Mouse (Mus musculus) liver, embryonic 15.5 days (tissue): Measurements from ENCODE around the gene Olfr1509. TPM values are rescaled to one million over a fixed set of nuclear protein-coding genes. Genes with fewer than 3 reads are reported as not detected.
"Not testable (repeated sequence)": the region's sequence is repeated elsewhere in the genome, so short reads cannot be mapped to it uniquely, and the experiment has no call there.

Experiments used
- ATAC-seq: fragments of 200-750 bp; cut with Nextera tagmentation; 2 replicates; pipeline ENCODE4 v1.8.0; 2017; ENCODE audit warnings: moderate number of reproducible peaks, mild to moderate bottlenecking, moderate library complexity; ENCODE audit not compliant: insufficient read depth
- H3K27ac ChIP-seq: fragments of 300-500 bp; sonication (generic); replicated peaks from 2 replicates; pipeline ENCODE4 v1.5.1; 2015; ENCODE audit warnings: mild to moderate bottlenecking, inconsistent platforms
- H3K27me3 ChIP-seq: fragments of 300-500 bp; sonication (generic); 2 replicates; pipeline ENCODE4 v1.6.1; 2015; ENCODE audit warnings: mild to moderate bottlenecking, inconsistent platforms
- H3K36me3 ChIP-seq: fragments of 300-500 bp; sonication (generic); replicated peaks from 2 replicates; pipeline ENCODE4 v1.6.1; 2015; ENCODE audit warnings: moderate library complexity, mild to moderate bottlenecking, inconsistent platforms
- H3K4me1 ChIP-seq: fragments of 300-500 bp; sonication (generic); replicated peaks from 2 replicates; pipeline ENCODE4 v1.6.1; 2015; ENCODE audit warnings: inconsistent platforms
- H3K4me2 ChIP-seq: fragments of 300-500 bp; sonication (generic); 2 replicates; pipeline ENCODE4 v1.6.1; 2015; ENCODE audit warnings: moderate library complexity, mild to moderate bottlenecking, inconsistent platforms
- H3K4me3 ChIP-seq: fragments of 300-500 bp; sonication (generic); replicated peaks from 2 replicates; pipeline ENCODE4 v1.5.1; 2015; ENCODE audit warnings: mild to moderate bottlenecking, inconsistent platforms
- H3K9ac ChIP-seq: fragments of 300-500 bp; sonication (generic); 2 replicates; pipeline ENCODE4 v1.6.1; 2015; ENCODE audit warnings: moderate library complexity, mild to moderate bottlenecking, inconsistent platforms
- H3K9me3 ChIP-seq: fragments of 300-500 bp; sonication (generic); replicated peaks from 2 replicates; pipeline ENCODE4 v1.6.1; 2016; ENCODE audit warnings: inconsistent platforms
- WGBS: fragments of 180-500 bp; shearing (Covaris S2); methylation state at CpG from one replicate; pipeline ENCODE4 v1.1.7; 2015; ENCODE audit warnings: mixed read lengths; ENCODE audit not compliant: insufficient replicate concordance; 5-methylcytosine and 5-hydroxymethylcytosine counted together
- polyA plus RNA-seq: library from polyadenylated mRNA; unstranded; fragments of >200 nt; fragmentation: Nextera tagmentation; extraction: Ambion mirVana; gene quantifications from 2 replicates; pipeline ENCODE4 v1.2.1, GENCODE M21; 2015

The Olfr1509 gene
- polyA plus RNA-seq: not detected in 2 replicates

DNA sequence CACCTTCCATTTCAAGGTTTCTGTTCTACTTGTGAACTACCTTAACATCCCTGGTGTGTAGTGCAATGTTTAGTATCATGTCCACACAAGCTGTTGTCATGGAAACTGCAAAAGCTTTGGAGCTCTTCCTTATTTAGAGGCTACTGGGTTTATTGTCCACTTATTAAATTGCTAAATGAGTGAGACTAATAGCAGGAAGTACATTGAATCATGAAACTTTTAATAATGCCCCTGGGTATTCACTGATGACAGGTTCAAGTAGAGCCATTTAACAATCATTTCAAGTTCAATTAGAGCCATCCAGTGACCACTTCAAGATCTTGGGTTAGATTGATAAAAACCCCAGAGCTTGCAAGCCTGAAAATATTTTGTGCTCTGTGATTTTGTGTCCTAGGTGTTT is at the start of gene Olfr1509:
TSS of gene Olfr1509 (plus strand) at position 301 of the 400 bp plus-strand sequence.
- no peak for ATAC-seq

DNA sequence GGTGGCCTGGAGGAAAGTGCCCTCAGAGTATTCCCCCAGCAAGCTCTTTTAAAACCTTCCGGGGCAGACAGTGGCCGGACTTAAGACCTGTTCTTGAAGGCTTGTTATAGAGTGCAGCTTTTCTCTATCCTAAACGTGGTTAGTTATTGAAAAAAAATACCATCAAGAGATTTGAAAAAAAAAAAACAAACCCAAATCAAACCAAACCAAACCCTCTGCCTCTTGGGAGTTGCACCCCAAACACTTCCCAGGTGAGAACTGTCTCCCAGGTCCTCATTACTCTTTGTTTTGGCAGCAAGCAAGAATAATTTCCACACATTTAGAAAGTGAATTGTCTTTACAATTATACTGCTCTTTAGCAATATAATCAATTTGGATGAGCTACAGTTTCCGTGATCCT is 45.5 kb upstream of the Olfr1509 start, which contains the start of gene Olfr1511:
TSS of gene Olfr1511 (minus strand) at position 101 of the 400 bp plus-strand sequence.
- no peaks in the 10 kb centered on the region for H3K27me3 ChIP-seq
- H3K4me3 ChIP-seq: no peak within 1 kb of the TSS
- H3K9ac ChIP-seq: no peak within 1 kb of the TSS
- H3K36me3 ChIP-seq: no peaks in the 10 kb centered on the region
- ATAC-seq: no peak
- H3K4me2 ChIP-seq: no peak within 1 kb of the TSS
- WGBS: 59% methylated on average over 4 of the region's 4 CpGs
- H3K9me3 ChIP-seq: no peaks in the 10 kb centered on the region
- no peaks in the 10 kb centered on the region for H3K4me1 ChIP-seq
- H3K27ac ChIP-seq: no peak within 1 kb of the TSS

More for the DNA sequence above, at the start of gene Olfr1509:
- Histone ChIP-seq H3K27ac (no peak within 1 kb of the TSS), H3K9ac (no peak within 1 kb of the TSS), H3K36me3 (no peaks in the 10 kb centered on the region), H3K4me3 (no peak within 1 kb of the TSS), H3K9me3 (no peaks in the 10 kb centered on the region), H3K4me2 (no peak within 1 kb of the TSS), H3K27me3 (no peaks in the 10 kb centered on the region), H3K4me1 (no peaks in the 10 kb centered on the region)

DNA sequence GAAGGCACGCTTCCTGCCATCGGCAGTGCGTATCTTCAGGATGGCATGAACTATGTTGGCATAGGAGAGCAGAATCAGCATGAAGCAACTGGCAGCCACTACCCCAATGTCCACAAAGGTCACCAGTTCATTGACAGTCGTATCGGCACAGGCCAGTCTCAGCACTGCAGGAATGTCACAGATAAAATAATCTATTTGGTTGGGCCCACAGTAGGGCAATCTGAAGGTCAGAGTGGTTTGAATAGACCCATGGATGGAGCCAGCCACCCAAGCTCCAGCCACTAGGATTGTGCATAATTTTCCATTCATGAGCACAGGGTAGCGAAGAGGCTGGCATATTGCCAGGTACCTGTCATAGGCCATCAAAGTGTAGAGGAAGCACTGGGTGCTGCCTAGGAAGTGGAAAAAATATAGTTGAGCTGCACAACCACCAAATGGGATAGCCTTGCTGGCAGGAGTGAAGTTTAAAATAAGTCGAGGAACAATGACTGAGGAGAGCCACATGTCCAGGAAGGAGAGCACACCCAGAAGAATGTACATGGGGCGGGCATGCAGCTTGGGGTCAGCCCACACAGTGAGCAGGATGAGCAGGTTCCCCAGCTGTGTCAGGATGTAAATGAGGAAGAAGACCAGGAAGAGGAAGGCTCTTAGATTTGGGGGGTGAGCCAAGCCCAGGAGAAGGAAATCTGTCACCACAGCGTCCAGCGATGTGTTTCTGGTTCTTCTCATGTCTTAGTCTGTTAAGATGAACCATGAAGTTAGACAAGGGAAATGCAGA is 32.5 kb upstream of the Olfr1509 start:
- not testable (repeated sequence) for H3K36me3 ChIP-seq, H3K9ac ChIP-seq, ATAC-seq, H3K4me1 ChIP-seq, H3K27me3 ChIP-seq, H3K27ac ChIP-seq, H3K4me3 ChIP-seq, H3K4me2 ChIP-seq, H3K9me3 ChIP-seq
- 50% methylated on average over 7 of the region's 10 CpGs for WGBS

DNA sequence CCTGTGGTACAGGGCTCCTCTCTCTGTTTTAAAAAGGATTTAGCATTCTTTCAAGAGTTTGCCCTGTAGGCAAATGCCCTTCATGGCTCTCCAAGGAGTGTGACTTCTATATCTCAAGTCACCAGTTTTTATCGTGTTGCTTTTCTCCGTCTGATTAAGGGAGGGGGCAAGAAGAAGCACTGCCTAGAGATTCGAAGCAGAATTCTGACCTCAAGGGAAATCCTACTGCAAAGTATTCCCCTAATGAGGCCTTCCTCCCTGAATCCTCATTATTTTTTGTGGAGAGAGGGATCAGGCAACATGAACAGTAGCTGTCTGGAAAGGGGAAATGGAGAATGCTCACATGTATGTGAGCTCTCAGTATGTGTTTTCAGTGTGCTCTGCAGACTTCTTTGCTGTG is 28.5 kb upstream of the Olfr1509 start, which contains the start of gene Olfr1510:
TSS of gene Olfr1510 (minus strand) at position 101 of the 400 bp plus-strand sequence.
- no peaks in the 10 kb centered on the region for H3K9me3 ChIP-seq
- WGBS: 74% methylated on average over 3 of the region's 3 CpGs
- no peak for ATAC-seq

DNA sequence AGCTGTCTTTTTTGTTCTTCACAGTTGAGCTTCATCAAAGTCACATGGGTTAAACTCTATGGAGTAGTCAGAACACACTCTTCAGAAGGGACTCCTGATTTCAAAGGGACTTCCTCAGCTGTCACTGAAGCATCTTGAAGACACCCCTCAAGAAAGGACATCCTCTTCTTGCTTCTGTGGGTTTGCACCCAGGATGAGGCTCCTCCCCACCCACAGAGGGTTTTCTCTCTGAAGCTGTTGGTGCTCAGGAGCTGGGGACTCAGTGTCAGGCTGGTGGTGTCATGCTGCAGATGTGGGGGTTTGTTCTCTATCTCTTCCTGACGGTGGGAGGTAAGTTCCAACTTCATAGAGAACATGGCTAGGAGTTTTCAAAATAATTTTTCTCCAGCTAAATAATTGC is 15.1 kb upstream of the Olfr1509 start:
- Histone ChIP-seq H3K9me3 (no peaks in the 10 kb centered on the region), H3K27ac (no peak overlapping the region), H3K36me3 (no peaks in the 10 kb centered on the region), H3K9ac (no peak overlapping the region), H3K4me2 (no peak overlapping the region), H3K27me3 (no peaks in the 10 kb centered on the region), H3K4me3 (no peak overlapping the region), H3K4me1 (no peaks in the 10 kb centered on the region)
- 59% methylated on average over 1 of the region's 1 CpGs for WGBS
- ATAC-seq: no peak

More for the DNA sequence above, 28.5 kb upstream of the Olfr1509 start, which contains the start of gene Olfr1510:
- no peak within 1 kb of the TSS for H3K4me2 ChIP-seq
- no peak within 1 kb of the TSS for H3K27ac ChIP-seq
- no peaks in the 10 kb centered on the region for H3K36me3 ChIP-seq
- H3K27me3 ChIP-seq: no peaks in the 10 kb centered on the region
- H3K9ac ChIP-seq: no peak within 1 kb of the TSS
- no peak within 1 kb of the TSS for H3K4me3 ChIP-seq
- H3K4me1 ChIP-seq: no peaks in the 10 kb centered on the region

DNA sequence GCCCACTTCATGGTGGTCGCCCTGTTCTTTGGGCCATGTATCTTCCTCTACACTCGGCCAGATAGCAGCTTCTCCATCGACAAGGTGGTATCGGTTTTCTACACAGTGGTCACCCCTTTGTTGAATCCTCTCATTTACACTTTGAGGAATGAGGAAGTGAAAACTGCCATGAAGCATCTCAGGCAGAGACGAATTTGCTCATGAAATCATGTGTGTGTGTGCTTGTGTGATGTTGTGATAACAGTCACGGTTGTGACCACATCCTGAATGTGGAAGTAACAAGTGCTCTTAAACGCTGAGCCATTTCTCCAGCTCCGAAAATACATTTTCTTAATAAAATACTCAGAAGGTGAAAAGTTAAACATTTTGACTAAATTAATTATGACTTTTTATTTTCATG is 8.3 kb downstream of the Olfr1509 start:
- Histone ChIP-seq H3K4me1 (no peaks in the 10 kb centered on the region), H3K9me3 (no peaks in the 10 kb centered on the region), H3K9ac (no peak overlapping the region), H3K4me3 (no peak overlapping the region), H3K4me2 (no peak overlapping the region), H3K36me3 (no peaks in the 10 kb centered on the region), H3K27ac (no peak overlapping the region), H3K27me3 (no peaks in the 10 kb centered on the region)
- ATAC-seq: no peak
- 17% methylated on average over 8 of the region's 8 CpGs for WGBS

DNA sequence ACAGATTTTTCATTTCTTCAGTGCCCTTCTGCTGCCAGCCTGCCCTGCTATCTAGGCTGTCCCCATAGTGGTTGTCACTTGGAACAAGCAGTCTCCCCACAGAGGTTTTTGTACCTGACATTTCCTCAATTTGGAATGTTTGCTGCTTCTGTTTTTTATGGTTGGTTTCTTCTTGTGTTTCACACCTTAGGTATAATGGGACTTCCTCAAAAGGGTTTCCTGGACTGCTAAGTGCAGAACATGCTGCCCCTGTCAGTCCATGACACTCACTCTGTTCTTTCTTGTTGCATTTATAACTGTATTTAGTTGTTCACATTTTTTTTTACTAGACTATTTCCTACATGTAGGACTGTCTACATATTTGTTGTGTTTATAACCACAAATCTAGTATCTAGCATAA is 19.1 kb downstream of the Olfr1509 start:
- ATAC-seq: no peak
- Histone ChIP-seq H3K27me3 (no peaks in the 10 kb centered on the region), H3K9ac (no peak overlapping the region), H3K36me3 (no peaks in the 10 kb centered on the region), H3K4me3 (no peak overlapping the region), H3K4me1 (no peaks in the 10 kb centered on the region), H3K4me2 (no peak overlapping the region), H3K9me3 (no peaks in the 10 kb centered on the region), H3K27ac (no peak overlapping the region)

DNA sequence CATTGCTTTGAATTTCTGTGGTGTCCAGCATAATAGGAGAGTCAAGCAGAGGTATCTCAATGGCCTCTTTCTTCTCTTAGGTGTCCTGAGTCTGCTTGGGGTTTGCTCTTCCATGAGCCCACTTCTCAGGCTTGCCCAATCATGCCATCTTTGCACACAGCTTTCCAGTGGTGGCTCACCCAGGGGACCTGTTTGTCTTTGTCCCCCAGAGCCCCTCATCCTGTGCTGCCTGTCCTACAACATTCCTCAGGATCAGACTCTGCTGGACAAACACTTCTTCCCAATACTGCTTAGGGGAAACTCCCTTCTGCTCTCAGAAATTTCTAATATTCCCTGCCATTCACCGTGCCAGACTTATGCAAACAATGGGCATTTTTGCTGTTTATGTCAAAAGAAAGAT is 22.9 kb downstream of the Olfr1509 start:
- Histone ChIP-seq H3K4me1 (no peaks in the 10 kb centered on the region), H3K4me3 (no peak overlapping the region), H3K27ac (no peak overlapping the region), H3K9ac (no peak overlapping the region), H3K9me3 (no peaks in the 10 kb centered on the region), H3K27me3 (no peaks in the 10 kb centered on the region), H3K36me3 (no peaks in the 10 kb centered on the region), H3K4me2 (no peak overlapping the region)
- WGBS: 77% methylated on average over 1 of the region's 1 CpGs
- ATAC-seq: no peak

DNA sequence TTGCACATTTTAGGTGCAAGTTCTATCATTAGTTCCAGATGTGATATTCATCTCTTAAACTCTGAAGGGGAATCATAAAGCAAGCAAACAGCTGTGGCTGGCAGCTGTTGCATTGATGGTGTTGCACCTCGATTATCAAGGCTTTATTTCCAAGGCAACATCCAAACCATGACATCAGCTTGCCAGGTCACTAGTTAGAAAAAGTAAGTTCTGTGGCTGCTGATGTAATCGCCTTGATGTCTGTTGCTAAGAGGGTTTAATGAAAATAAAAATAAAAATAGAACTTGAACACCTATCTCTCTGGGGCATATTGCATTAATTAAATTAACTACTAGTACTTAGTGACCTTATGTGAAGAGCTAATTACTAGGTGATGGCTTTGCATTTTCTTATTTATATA is 24.6 kb downstream of the Olfr1509 start, which contains the start of gene Olfr1508:
TSS of gene Olfr1508 (minus strand) at position 101 of the 400 bp plus-strand sequence.
- Histone ChIP-seq H3K9ac (no peak within 1 kb of the TSS), H3K9me3 (no peaks in the 10 kb centered on the region), H3K36me3 (no peaks in the 10 kb centered on the region), H3K27ac (no peak within 1 kb of the TSS), H3K27me3 (no peaks in the 10 kb centered on the region), H3K4me3 (no peak within 1 kb of the TSS), H3K4me1 (no peaks in the 10 kb centered on the region), H3K4me2 (no peak within 1 kb of the TSS)
- no peak for ATAC-seq
- WGBS: 49% methylated on average over 2 of the region's 2 CpGs

DNA sequence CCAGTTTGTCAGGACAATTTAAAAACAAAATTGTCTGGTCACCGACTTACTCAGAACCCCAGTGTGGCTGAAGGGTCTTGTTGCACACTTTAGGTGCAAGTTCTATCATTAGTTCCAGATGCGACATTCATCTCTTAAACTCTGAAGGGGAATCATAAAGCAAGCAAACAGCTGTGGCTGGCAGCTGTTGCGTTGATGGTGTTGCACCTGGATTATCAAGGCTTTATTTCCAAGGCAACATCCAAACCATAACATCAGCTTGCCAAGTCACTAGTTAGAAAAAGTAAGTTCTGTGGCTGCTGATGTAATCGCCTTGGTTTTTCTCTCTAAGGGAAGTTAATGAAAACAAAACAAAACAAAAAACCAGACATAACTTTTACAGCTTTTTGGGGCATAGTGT is 52.7 kb downstream of the Olfr1509 start, which contains the start of gene Olfr1507:
TSS of gene Olfr1507 (minus strand) at position 234 of the 400 bp plus-strand sequence.
- Histone ChIP-seq H3K4me3 (no peak within 1 kb of the TSS), H3K9ac (no peak within 1 kb of the TSS), H3K4me2 (no peak within 1 kb of the TSS), H3K4me1 (no peaks in the 10 kb centered on the region), H3K36me3 (no peaks in the 10 kb centered on the region), H3K9me3 (no peaks in the 10 kb centered on the region), H3K27ac (no peak within 1 kb of the TSS), H3K27me3 (no peaks in the 10 kb centered on the region)
- WGBS: 65% methylated on average over 4 of the region's 4 CpGs
- no peak for ATAC-seq
